ENCODE assay signal across 8 mouse cellular contexts in genomic region chr1:185284740-185285139, GRCm38 (mm10). TPM values are rescaled to one million over a fixed set of nuclear protein-coding genes. Genes with fewer than 3 reads are reported as not detected.
DNase-seq lines count a peak whose midpoint lies in the region; TF ChIP-seq lines count a peak whose summit lies in the region.

No protein-coding gene starts in this region.

- H3K36me3 ChIP-seq in myocyte (ENCODE audit: control insufficient read depth, insufficient read depth) = peaks cover 39% of the 10 kb centered on the region
- peaks cover 46% of the 10 kb centered on the region for H3K36me3 ChIP-seq in thymus, adult 2 months (ENCODE audit: control insufficient read depth, insufficient read depth, low read length)

- H3ac ChIP-seq in myocyte (ENCODE audit: control insufficient read depth, insufficient read length) = no peak overlapping the region

- WGBS in thymus, adult 2 months = 92% methylated on average over 4 of the region's 4 CpGs

- H3K4me2 ChIP-seq in myocyte (ENCODE audit: low read depth) = no peak overlapping the region

- no peak for TF ChIP-seq CTCF in thymus, adult 2 months (IDR thresholded peaks at IDR 0.05; ENCODE audit: borderline replicate concordance, control insufficient read depth, extremely low read depth, insufficient read depth, low read length, poor library complexity)

- DNase-seq in layer of hippocampus, adult 11-12 months (ENCODE audit: low spot score) = peak; percentile 44
- DNase-seq in layer of hippocampus, postnatal 36 days = no peak
- DNase-seq in adrenal gland, adult 2 months = peak; percentile 88
- peak; percentile 93 to 95 for DNase-seq in cerebellum, postnatal 14 days
- peak; percentile 72 to 81 for DNase-seq in heart, postnatal 14 days
- no peak for DNase-seq in thymus, adult 2 months
- DNase-seq in right cerebral cortex, postnatal 25 days = no peak

- H3K4me3 ChIP-seq in myocyte = no peak overlapping the region
- no peak overlapping the region for H3K4me3 ChIP-seq in thymus, adult 2 months (ENCODE audit: control insufficient read depth, insufficient read depth, low read length)

- no peaks in the 10 kb centered on the region for H3K4me1 ChIP-seq in thymus, adult 2 months (replicated peaks; ENCODE audit: control insufficient read depth, insufficient read depth, low read length)

- no peak for TF ChIP-seq POLR2A in myocyte (IDR thresholded peaks at IDR 0.05; ENCODE audit: insufficient read length, low read depth)
- no peak for TF ChIP-seq POLR2A in thymus, adult 2 months (IDR thresholded peaks at IDR 0.05; ENCODE audit: control insufficient read depth, extremely low read depth, insufficient read depth, low read length, poor library complexity)

- H3K27ac ChIP-seq in thymus, adult 2 months (ENCODE audit: control insufficient read depth, insufficient read depth, low read length) = no peak overlapping the region

- H3K79me2 ChIP-seq in myocyte (ENCODE audit: control insufficient read depth, insufficient read depth) = no peaks in the 10 kb centered on the region

- H3K27me3 ChIP-seq in myocyte (ENCODE audit: control insufficient read depth, insufficient read depth, insufficient read length) = no peaks in the 10 kb centered on the region
- no peaks in the 10 kb centered on the region for H3K27me3 ChIP-seq in thymus, adult 2 months (ENCODE audit: control insufficient read depth, insufficient read depth, low read length)

- intact Hi-C loops in heart, postnatal 14 days (cut with DNase I) = no loop called here

TF ChIP-seq in myocyte, 11 proteins besides CTCF, POLR2A, EP300 and RAD21:
- peak; percentile 31 for TF ChIP-seq POLR2AphosphoS2 (IDR thresholded peaks at IDR 0.05; ENCODE audit: insufficient read length, low read depth)
- TF ChIP-seq TCF3 (IDR thresholded peaks at IDR 0.05; ENCODE audit: insufficient read length, low read depth) = no peak

RNA-seq across cellular contexts. Expression of gene Iars2, which starts 44.5 kb away (rescaled TPM):
- total RNA-seq in layer of hippocampus, postnatal 36 days (2021) = 10 to 100 TPM; 31.7 to 31.9 TPM
- total RNA-seq in adrenal gland, adult 2 months (2021) = 10 to 100 TPM; 77.9 to 85.0 TPM
- 67.0 and 74.2 TPM in 2 replicates for polyA plus RNA-seq in adrenal gland, adult 2 months (2012; rRNA removed)
- 10 to 100 TPM; 68.3 to 69.7 TPM for total RNA-seq in heart, postnatal 14 days (2021)
- 16.2 TPM for polyA plus RNA-seq in myocyte (2012; fragmentation: generic; extraction: Trizol)
- 22.7 and 28.4 TPM in 2 replicates for polyA plus RNA-seq in thymus, adult 2 months (2012; rRNA removed)

RNA-seq across cellular contexts. Expression of gene Bpnt1, which starts 47.2 kb away (rescaled TPM):
- 10 to 100 TPM; 74.8 to 76.2 TPM for total RNA-seq in layer of hippocampus, postnatal 36 days (2021)
- 100 to 1,000 TPM; 104 to 128 TPM for total RNA-seq in adrenal gland, adult 2 months (2021)
- 40.2 and 51.8 TPM in 2 replicates for polyA plus RNA-seq in adrenal gland, adult 2 months (2012; rRNA removed)
- total RNA-seq in heart, postnatal 14 days (2021) = 10 to 100 TPM; 25.4 to 28.9 TPM
- 20.0 TPM for polyA plus RNA-seq in myocyte (2012; fragmentation: generic; extraction: Trizol)
- polyA plus RNA-seq in thymus, adult 2 months (2012; rRNA removed) = 14.0 and 19.6 TPM in 2 replicates

Comparison
In these comparisons a context has a peak if more than half of its experiments do, and no peak if none do; other contexts are left out.
1. DNase-seq: peak in layer of hippocampus, adult 11-12 months (single experiment), adrenal gland, adult 2 months (single experiment), cerebellum, postnatal 14 days (2 of 2) and heart, postnatal 14 days (2 of 2); none in layer of hippocampus, postnatal 36 days (0 of 2), thymus, adult 2 months (single experiment) and right cerebral cortex, postnatal 25 days (single experiment).